Mouse (Mus musculus) hindbrain, embryonic 16.5 days (tissue): ENCODE measurements around the gene Ier5l. TPM values are rescaled to one million over a fixed set of nuclear protein-coding genes. Genes with fewer than 3 reads are reported as not detected.

Experiments
- ATAC-seq: fragments of 200-750 bp; cut with Nextera tagmentation; 2 replicates; pipeline ENCODE4 v1.8.0; 2017; ENCODE audit warnings: moderate TSS enrichment, moderate library complexity
- H3K27ac ChIP-seq: fragments of 300-500 bp; sonication (generic); 2 replicates; pipeline ENCODE4 v1.5.1; 2014; ENCODE audit warnings: low read depth, mild to moderate bottlenecking, control low read depth, low read length, moderate library complexity
- H3K27me3 ChIP-seq: fragments of 300-500 bp; sonication (generic); replicated peaks from 2 replicates; pipeline ENCODE4 v1.6.1; 2014; ENCODE audit warnings: low read length; ENCODE audit not compliant: control insufficient read depth, insufficient read depth
- H3K36me3 ChIP-seq: fragments of 300-500 bp; sonication (generic); 2 replicates; pipeline ENCODE4 v1.6.1; 2014; ENCODE audit warnings: mild to moderate bottlenecking, low read length, moderate library complexity, mixed read lengths; ENCODE audit not compliant: control insufficient read depth, insufficient read depth
- H3K4me1 ChIP-seq: fragments of 300-500 bp; sonication (generic); 2 replicates; pipeline ENCODE4 v1.6.1; 2014; ENCODE audit warnings: low read depth, low read length; ENCODE audit not compliant: control insufficient read depth, insufficient read depth
- H3K4me2 ChIP-seq: fragments of 300-500 bp; sonication (generic); 2 replicates; pipeline ENCODE4 v1.6.1; 2014; ENCODE audit warnings: mild to moderate bottlenecking, low read length, control low read depth, moderate library complexity
- H3K4me3 ChIP-seq: fragments of 300-500 bp; sonication (generic); 2 replicates; pipeline ENCODE4 v1.5.1; 2014; ENCODE audit warnings: mild to moderate bottlenecking, low read length, control low read depth, moderate library complexity
- H3K9ac ChIP-seq: fragments of 300-500 bp; sonication (generic); 2 replicates; pipeline ENCODE4 v1.6.1; 2014; ENCODE audit warnings: low read depth, mild to moderate bottlenecking, control low read depth, low read length, moderate library complexity
- H3K9me3 ChIP-seq: fragments of 300-500 bp; sonication (generic); 2 replicates; pipeline ENCODE4 v1.6.1; 2014; ENCODE audit warnings: mild to moderate bottlenecking, low read length, moderate library complexity; ENCODE audit not compliant: control insufficient read depth
- WGBS: fragments of 180-500 bp; shearing (Covaris S2); extraction: QIAGEN DNeasy Blood & Tissue Kit; methylation state at CpG from one replicate; pipeline ENCODE4 v1.1.7; 2014; 5-methylcytosine and 5-hydroxymethylcytosine counted together
- polyA plus RNA-seq: library from polyadenylated mRNA; unstranded; fragments of >200 nt; fragmentation: Nextera tagmentation; extraction: Ambion mirVana; gene quantifications from 2 replicates; pipeline ENCODE4 v1.2.1, GENCODE M21; 2015

Ier5l gene
- polyA plus RNA-seq, 1 experiment from 2014 or later: 1.2 TPM

DNA sequence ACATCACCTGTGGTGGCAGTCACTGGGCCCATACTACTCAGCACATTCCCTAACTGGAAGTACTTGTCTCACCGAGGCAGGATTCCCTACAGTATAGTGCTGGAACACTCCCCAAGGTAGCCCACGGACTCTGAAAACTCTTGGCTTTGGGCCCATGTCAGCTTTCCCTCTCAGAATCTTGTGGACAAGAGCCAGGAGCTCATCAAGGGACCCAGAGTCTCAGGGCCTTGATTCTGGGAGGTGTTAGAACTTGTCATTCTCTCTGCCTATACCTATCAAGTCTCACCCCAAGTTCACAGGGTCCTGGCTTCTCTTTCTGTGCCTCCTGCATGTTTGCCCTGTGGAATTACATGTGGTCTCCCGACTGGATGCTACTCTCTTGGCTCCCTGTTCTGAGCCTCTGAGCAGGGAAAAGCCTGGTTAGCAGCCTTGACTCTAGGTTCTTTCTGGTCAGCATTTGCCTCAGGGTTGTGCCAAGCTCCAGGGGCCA, 33.8 kb downstream of the Ier5l start:
- 39% methylated on average over 3 of the region's 3 CpGs for WGBS
- Histone ChIP-seq H3K9ac (peak overlapping the region; percentile 25; the same call in 1 of the 2 replicates), H3K27ac (peak overlapping the region; percentile 96), H3K9me3 (no peaks in the 10 kb centered on the region), H3K4me1 (peaks cover 32% of the 10 kb centered on the region), H3K4me2 (no peak overlapping the region), H3K4me3 (no peak overlapping the region), H3K36me3 (peaks cover 25% of the 10 kb centered on the region), H3K27me3 (no peaks in the 10 kb centered on the region)
- no peak for ATAC-seq

- Histone ChIP-seq H3K4me1 (peaks cover 32% of the 10 kb centered on the region), H3K4me3 (no peak overlapping the region), H3K9ac (no peak overlapping the region), H3K27ac (no peak overlapping the region), H3K9me3 (no peaks in the 10 kb centered on the region), H3K4me2 (no peak overlapping the region), H3K36me3 (peaks cover 25% of the 10 kb centered on the region), H3K27me3 (no peaks in the 10 kb centered on the region)
- ATAC-seq: no peak
- 90% methylated on average over 6 of the region's 6 CpGs for WGBS
Measured at GRCm38 (mm10) chr2:30439631-30440030, 34.4 kb downstream of the Ier5l start.

DNA sequence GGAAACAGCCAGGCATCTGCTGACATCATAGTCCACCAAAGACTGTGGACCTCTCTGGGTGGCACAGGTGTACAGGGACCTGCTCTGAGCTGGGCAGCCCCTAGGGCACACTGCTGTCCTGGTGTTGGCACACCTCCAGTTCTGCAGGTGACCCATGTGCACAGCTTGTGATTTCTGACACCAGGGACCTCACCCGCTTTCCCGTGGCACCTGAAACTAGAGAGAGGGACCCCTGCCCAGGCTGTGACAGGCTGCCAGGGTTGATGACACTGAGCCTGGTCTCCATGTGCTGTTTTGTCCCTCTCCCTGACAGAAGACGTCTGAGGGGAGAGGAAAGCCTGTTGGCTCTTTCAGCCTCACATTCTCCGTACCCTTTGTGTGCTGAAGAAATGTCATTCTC, 36.2 kb downstream of the Ier5l start:
- no peak overlapping the region for H3K4me3 ChIP-seq
- peaks cover 23% of the 10 kb centered on the region for H3K36me3 ChIP-seq
- no peaks in the 10 kb centered on the region for H3K27me3 ChIP-seq
- no peak overlapping the region for H3K4me2 ChIP-seq
- no peaks in the 10 kb centered on the region for H3K9me3 ChIP-seq
- WGBS: 97% methylated on average over 4 of the region's 4 CpGs
- no peak overlapping the region for H3K9ac ChIP-seq
- no peak for ATAC-seq
- H3K4me1 ChIP-seq: peaks cover 27% of the 10 kb centered on the region
- H3K27ac ChIP-seq: no peak overlapping the region

GRCm38 (mm10) chr2:30436809-30437208, 37.2 kb downstream of the Ier5l start:
- H3K36me3 ChIP-seq: peaks cover 28% of the 10 kb centered on the region
- no peaks in the 10 kb centered on the region for H3K9me3 ChIP-seq
- H3K4me3 ChIP-seq: no peak overlapping the region
- H3K27ac ChIP-seq: no peak overlapping the region
- no peak overlapping the region for H3K9ac ChIP-seq
- H3K27me3 ChIP-seq: no peaks in the 10 kb centered on the region
- no peak overlapping the region for H3K4me2 ChIP-seq
- no peak for ATAC-seq
- H3K4me1 ChIP-seq: peaks cover 17% of the 10 kb centered on the region
- WGBS: 74% methylated on average over 4 of the region's 4 CpGs

DNA sequence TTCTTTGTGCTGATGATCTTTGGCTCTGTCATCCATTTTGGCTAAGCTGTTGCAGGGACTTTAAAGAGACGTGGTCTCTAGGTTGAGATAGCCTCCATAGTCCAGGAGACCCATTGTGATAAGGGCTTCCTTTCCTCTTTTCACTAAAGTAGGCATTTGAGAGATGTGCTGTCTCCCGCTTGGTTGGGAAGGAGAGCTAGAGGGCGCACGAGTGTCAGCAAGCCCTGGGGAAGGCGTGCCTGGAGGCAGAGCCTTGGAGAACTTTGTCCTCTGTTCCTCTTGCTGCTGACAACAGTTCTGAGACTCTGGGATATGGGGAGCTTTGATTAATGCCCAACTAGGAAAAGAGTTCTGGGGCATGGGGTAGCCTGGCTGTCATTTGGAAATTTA, 37.9 kb downstream of the Ier5l start:
- no peak overlapping the region for H3K9ac ChIP-seq
- no peaks in the 10 kb centered on the region for H3K9me3 ChIP-seq
- no peak overlapping the region for H3K27ac ChIP-seq
- H3K27me3 ChIP-seq: no peaks in the 10 kb centered on the region
- WGBS: 80% methylated on average over 5 of the region's 5 CpGs
- H3K4me3 ChIP-seq: no peak overlapping the region
- ATAC-seq: peak; percentile 9; the same call in 1 of the 2 replicates
- peaks cover 10% of the 10 kb centered on the region for H3K4me1 ChIP-seq
- no peak overlapping the region for H3K4me2 ChIP-seq
- H3K36me3 ChIP-seq: peaks cover 35% of the 10 kb centered on the region

- Histone ChIP-seq H3K27me3 (no peaks in the 10 kb centered on the region), H3K27ac (no peak overlapping the region), H3K4me2 (no peak overlapping the region), H3K36me3 (peaks cover 35% of the 10 kb centered on the region), H3K4me3 (no peak overlapping the region), H3K9ac (no peak overlapping the region), H3K9me3 (no peaks in the 10 kb centered on the region), H3K4me1 (peaks cover 5% of the 10 kb centered on the region)
- peak; percentile 69 for ATAC-seq
- 62% methylated on average over 5 of the region's 5 CpGs for WGBS
Measured at GRCm38 (mm10) chr2:30435326-30436155, 38.5 kb downstream of the Ier5l start.

DNA sequence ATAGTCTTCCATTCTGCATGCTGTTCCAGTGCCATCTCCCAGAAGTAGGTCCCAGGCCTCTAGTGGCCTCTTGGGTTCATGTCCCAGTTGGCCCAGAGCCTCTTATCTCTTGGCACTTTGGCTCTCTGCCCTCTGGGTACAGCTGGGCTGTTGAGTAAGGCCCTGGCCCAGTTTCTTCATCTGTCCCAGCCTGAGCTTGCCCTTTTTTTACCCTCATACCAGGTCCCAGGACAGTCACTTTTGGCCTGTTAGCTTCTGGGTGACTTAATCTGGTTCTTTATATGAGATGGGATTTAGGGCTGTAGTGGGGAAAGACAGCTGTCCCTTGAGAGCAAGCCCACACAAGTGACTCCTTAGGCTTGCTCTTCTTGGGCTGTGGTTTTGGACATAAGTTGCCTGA, 44.9 kb downstream of the Ier5l start:
- Histone ChIP-seq H3K27ac (no peak overlapping the region), H3K4me3 (no peak overlapping the region), H3K36me3 (peaks cover 37% of the 10 kb centered on the region), H3K4me2 (no peak overlapping the region), H3K9me3 (no peaks in the 10 kb centered on the region), H3K4me1 (no peaks in the 10 kb centered on the region), H3K27me3 (no peaks in the 10 kb centered on the region), H3K9ac (no peak overlapping the region)
- no peak for ATAC-seq

Other genes with a start within 250 kb of the Ier5l start
- gene Lrrc8a, start 236.5 kb downstream of the Ier5l start, polyA plus RNA-seq: 53.6 and 56.9 TPM in 2 replicates
- 0.15 and 0.16 TPM in 2 replicates for gene Gm28035, start 233.7 kb downstream of the Ier5l start, polyA plus RNA-seq
- gene Phyhd1, start 208.0 kb downstream of the Ier5l start, polyA plus RNA-seq: 5.9 and 7.0 TPM in 2 replicates
- gene Gm28038, start 193.2 kb downstream of the Ier5l start, polyA plus RNA-seq: not detected in 2 replicates
- gene Dolk, start 187.9 kb downstream of the Ier5l start, polyA plus RNA-seq: 44.9 and 45.8 TPM in 2 replicates
- gene Nup188, start 187.8 kb downstream of the Ier5l start, polyA plus RNA-seq: 15.8 and 23.4 TPM in 2 replicates
- 208 and 221 TPM in 2 replicates for gene Sh3glb2, start 114.9 kb downstream of the Ier5l start, polyA plus RNA-seq
- 38.2 and 39.7 TPM in 2 replicates for gene Miga2, start 110.0 kb downstream of the Ier5l start, polyA plus RNA-seq
- 63.7 and 67.7 TPM in 2 replicates for gene Dolpp1, start 82.0 kb downstream of the Ier5l start, polyA plus RNA-seq
- gene Crat, start 58.4 kb downstream of the Ier5l start, polyA plus RNA-seq: 25.4 and 30.8 TPM in 2 replicates
- 153 and 159 TPM in 2 replicates for gene Ptpa, start 58.2 kb downstream of the Ier5l start, polyA plus RNA-seq
- gene Cstad, start 120.8 kb upstream of the Ier5l start, polyA plus RNA-seq: 0.19 and 0.99 TPM in 2 replicates